Mouse (Mus musculus): ENCODE data around the gene E330017A01Rik. TPM values are rescaled to one million over a fixed set of nuclear protein-coding genes. Genes with fewer than 3 reads are reported as not detected.

E330017A01Rik gene
- polyA plus RNA-seq (2015; fragmentation: Nextera tagmentation; extraction: Ambion mirVana), result not detected in 2 replicates

DNA sequence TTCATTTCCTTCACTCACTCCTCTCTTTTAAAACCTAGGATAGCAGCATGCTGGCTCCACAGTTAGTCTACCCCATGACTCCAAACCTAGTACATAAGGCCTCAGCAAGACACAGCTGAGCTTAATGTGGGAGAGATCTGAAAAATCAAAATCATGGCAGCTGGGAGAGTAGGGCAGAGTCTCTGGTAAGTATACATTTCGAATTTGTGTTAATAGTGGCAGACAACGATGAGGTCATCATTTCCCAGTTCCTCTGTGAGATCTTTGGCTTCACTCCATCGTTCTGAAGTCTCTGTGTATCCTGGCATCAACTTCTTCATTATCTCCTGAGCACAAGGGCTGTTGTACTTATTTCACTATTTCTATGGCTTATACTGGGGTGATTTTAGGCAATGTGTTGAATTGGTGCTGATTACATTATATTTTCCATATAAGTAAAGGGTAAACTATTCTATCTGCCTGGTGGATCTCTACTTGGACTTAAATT is at the start of gene E330017A01Rik:
Gene E330017A01Rik, minus strand, starts transcription at position 51 of the 487 bp plus-strand sequence.
- no peaks in the 10 kb centered on the region for H3K36me3 ChIP-seq (replicated peaks)
- H3K27me3 ChIP-seq (replicated peaks), result no peaks in the 10 kb centered on the region
- no peaks in the 10 kb centered on the region for H3K9me3 ChIP-seq
- WGBS, result 95% methylated on average over 3 of the region's 3 CpGs
- no peak within 1 kb of the TSS for H3K4me3 ChIP-seq
- no peak within 1 kb of the TSS for H3K27ac ChIP-seq
- no peaks in the 10 kb centered on the region for H3K4me1 ChIP-seq
- H3K4me2 ChIP-seq, result no peak within 1 kb of the TSS
- no peak within 1 kb of the TSS for H3K9ac ChIP-seq
- ATAC-seq (replicated peaks), result no peak

DNA sequence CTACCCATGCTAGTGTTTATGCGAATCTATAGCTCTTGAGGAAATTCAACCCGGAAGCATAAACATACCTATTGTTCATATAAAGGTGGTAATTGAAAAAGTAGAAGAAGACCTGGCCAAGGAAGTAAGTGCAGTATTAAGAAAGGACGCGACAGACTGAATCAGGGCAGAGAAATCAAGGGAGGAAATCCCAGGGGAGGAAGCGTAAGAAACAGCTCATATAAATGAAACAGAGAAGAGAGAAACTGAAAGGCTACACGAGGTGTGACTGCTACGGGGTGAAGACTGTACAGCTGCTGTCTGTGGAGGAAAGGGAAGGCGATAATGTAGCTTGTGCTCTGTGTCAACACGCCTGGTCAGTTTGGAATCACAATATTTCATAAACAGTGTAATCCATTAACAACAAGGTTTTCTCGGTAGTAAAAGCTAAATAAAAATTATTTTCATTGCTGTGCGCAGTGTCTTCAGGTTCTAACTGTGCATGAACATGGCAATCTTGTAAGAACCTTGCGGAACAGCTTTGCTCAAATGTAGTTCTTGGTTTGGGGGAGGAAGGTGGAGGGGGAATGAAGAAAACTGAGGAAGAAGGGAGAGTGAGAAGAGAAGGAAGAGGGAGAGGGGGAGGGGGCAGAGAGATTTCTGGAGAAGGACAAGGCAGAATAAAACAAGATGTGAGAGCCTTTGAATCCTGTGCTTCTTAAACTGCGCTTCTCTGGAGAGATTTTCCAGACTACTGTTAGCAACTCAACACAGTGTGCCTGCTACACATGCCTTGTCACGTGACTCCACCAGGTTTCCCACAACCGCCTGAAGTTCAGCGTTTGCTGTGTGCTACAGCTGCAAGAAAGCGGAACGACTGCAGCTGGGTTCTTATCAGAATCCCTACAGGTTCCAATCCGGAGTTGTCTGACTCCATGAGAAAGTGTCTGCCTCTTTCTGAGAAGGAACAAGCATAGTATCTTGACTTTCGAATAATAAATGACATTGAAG is 47.3 kb upstream of the E330017A01Rik start:
- no peak for ATAC-seq (replicated peaks)
- H3K4me1 ChIP-seq, result no peaks in the 10 kb centered on the region
- H3K27ac ChIP-seq, result no peak overlapping the region
- no peaks in the 10 kb centered on the region for H3K36me3 ChIP-seq (replicated peaks)
- H3K4me2 ChIP-seq, result no peak overlapping the region
- H3K4me3 ChIP-seq, result no peak overlapping the region
- H3K9ac ChIP-seq, result no peak overlapping the region
- 85% methylated on average over 20 of the region's 20 CpGs for WGBS
- no peaks in the 10 kb centered on the region for H3K9me3 ChIP-seq
- no peaks in the 10 kb centered on the region for H3K27me3 ChIP-seq (replicated peaks)

DNA sequence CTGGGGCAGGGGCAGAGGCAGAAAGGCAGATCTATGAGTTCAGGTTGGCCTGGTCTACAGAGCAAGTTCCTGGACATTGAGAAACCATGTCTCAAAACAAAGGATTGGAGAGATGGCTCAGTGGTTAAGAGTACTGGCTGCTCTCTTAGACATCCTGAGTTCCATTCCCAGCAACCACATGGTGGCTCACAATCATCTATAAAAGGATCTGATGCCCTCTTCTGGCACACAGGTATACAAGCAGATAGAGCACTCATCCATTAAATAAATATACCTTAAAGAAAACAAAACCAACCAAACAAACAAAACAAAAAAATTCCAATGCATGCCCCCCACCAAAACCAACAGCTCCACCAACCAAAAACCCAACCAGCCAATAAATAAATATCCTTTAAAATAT is 46.0 kb upstream of the E330017A01Rik start:
- no peak overlapping the region for H3K9ac ChIP-seq
- no peaks in the 10 kb centered on the region for H3K9me3 ChIP-seq
- no peaks in the 10 kb centered on the region for H3K4me1 ChIP-seq
- no peak overlapping the region for H3K4me2 ChIP-seq
- no peak overlapping the region for H3K27ac ChIP-seq
- no peak overlapping the region for H3K4me3 ChIP-seq
- H3K36me3 ChIP-seq (replicated peaks), result 0 out of 2 replicates have a peak, but pooled peaks cover 3% of the 10 kb centered on the region
- no peaks in the 10 kb centered on the region for H3K27me3 ChIP-seq (replicated peaks)
- no peak for ATAC-seq (replicated peaks)

DNA sequence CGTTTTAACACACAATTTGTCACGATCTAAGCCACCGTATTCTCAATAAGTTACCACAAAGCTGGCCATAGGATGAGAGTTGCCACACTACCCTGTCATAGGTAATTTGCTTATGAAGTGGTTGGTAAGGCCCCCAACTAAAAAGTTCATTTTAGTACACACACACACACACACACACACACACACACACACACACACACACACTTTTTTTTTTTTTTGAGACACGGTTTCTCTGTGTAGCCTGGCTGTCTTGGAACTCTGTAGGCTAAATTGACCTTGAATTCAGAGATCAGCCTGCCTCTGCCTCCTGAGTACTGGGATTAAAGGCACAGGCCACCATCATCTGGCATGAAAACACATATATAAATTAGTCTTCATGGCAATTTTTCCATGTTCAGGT is 45.4 kb upstream of the E330017A01Rik start:
- Histone ChIP-seq H3K9ac (no peak overlapping the region), H3K4me2 (no peak overlapping the region), H3K27me3 (replicated peaks) (no peaks in the 10 kb centered on the region), H3K4me1 (no peaks in the 10 kb centered on the region), H3K9me3 (no peaks in the 10 kb centered on the region), H3K27ac (no peak overlapping the region), H3K4me3 (no peak overlapping the region), H3K36me3 (replicated peaks) (0 out of 2 replicates have a peak, but pooled peaks cover 3% of the 10 kb centered on the region)
- ATAC-seq (replicated peaks), result no peak
- 89% methylated on average over 4 of the region's 4 CpGs for WGBS

DNA sequence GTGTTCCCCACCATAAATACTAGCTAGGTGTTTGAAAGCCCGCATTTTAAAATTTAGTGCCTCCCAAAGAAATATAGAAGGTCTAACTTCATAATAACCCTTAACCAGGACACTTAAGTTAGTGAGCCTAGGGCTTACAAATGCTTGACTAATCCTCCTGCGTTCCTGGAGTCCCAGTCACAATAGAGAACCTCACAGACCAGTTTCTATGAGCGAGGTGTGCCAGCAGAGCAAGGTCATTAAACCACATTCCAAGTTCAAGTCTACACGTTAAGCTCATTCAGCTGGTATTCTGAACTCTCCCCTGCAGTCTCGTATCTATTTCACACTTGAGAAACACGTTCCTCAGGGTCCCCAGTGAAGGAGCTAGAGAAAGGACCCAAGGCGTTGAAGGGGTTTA is 44.3 kb upstream of the E330017A01Rik start:
- H3K4me3 ChIP-seq, result no peak overlapping the region
- WGBS, result 80% methylated on average over 7 of the region's 7 CpGs
- H3K9ac ChIP-seq, result no peak overlapping the region
- no peak for ATAC-seq (replicated peaks)
- H3K4me1 ChIP-seq, result no peaks in the 10 kb centered on the region
- no peak overlapping the region for H3K27ac ChIP-seq
- H3K4me2 ChIP-seq, result no peak overlapping the region
- 0 out of 2 replicates have a peak, but pooled peaks cover 6% of the 10 kb centered on the region for H3K36me3 ChIP-seq (replicated peaks)
- H3K9me3 ChIP-seq, result no peaks in the 10 kb centered on the region
- no peaks in the 10 kb centered on the region for H3K27me3 ChIP-seq (replicated peaks)

DNA sequence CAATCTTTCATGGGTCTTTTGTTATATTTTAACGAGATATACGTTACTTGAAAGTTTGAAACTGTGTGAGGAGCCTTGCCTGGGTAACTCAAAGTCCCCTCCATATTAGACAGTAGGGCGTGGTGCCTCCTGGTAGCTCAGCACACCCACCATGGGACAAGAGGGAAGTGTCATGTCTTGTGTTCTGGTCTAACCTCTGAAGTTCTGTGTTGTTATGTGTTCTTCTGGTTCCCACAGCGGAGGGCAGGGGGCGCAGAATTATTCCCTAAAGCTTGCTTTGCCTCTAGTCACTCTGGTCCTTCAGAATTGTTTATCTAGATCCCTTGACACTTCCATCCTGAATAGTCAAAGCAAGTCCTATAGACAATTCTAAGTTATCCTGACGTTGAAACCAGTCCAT is 43.5 kb upstream of the E330017A01Rik start:
- no peak overlapping the region for H3K4me3 ChIP-seq
- no peak overlapping the region for H3K4me2 ChIP-seq
- H3K36me3 ChIP-seq (replicated peaks), result 0 out of 2 replicates have a peak, but pooled peaks cover 6% of the 10 kb centered on the region
- H3K9ac ChIP-seq, result no peak overlapping the region
- no peak overlapping the region for H3K27ac ChIP-seq
- H3K27me3 ChIP-seq (replicated peaks), result no peaks in the 10 kb centered on the region
- no peaks in the 10 kb centered on the region for H3K4me1 ChIP-seq
- WGBS, result 92% methylated on average over 6 of the region's 6 CpGs
- H3K9me3 ChIP-seq, result no peaks in the 10 kb centered on the region
- no peak for ATAC-seq (replicated peaks)

DNA sequence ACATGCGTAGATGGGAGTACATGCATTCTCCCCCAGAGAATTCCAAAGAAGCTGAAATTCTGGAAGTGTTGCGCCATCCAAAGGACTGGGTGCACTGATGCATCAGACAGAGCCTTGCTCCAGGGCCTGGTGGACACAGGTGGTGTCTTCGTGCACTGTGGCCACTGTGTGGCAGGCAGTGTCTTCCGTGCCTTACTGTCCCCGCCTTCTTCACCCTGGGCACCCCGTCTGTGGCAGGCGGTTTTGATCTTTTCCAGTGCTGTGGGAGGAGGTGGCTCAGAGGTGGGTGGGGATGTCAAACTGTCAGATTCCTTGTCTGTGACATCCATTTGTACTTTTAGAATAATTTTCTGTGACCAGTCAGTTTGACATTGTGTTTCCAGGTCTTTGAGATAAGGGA is 40.1 kb upstream of the E330017A01Rik start:
- H3K27me3 ChIP-seq (replicated peaks), result no peaks in the 10 kb centered on the region
- no peak for ATAC-seq (replicated peaks)
- H3K9me3 ChIP-seq, result no peaks in the 10 kb centered on the region

DNA sequence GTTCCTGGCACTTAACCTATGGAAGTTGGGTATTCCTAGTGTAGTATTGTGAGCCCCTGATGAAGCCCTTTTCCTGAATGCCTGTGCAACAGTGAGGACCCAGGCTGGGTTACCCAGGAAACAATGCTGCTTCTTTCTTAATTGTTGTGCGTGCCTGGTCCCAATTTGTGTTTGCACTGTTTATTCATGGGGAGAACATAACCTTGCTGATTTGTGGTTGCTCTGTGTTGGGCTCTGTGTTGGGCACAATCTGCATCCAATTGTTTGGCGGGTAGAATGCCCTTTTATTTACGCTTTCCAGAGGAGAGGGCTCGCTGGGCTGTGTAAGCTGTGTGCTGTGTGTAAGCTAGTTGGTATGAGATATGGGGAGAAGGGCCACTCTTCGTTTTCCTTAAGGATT is 39.0 kb upstream of the E330017A01Rik start:
- 89% methylated on average over 5 of the region's 5 CpGs for WGBS
- no peak for ATAC-seq (replicated peaks)
- no peak overlapping the region for H3K9ac ChIP-seq
- H3K27me3 ChIP-seq (replicated peaks), result no peaks in the 10 kb centered on the region
- no peaks in the 10 kb centered on the region for H3K9me3 ChIP-seq
- H3K27ac ChIP-seq, result no peak overlapping the region
- no peak overlapping the region for H3K4me2 ChIP-seq
- H3K36me3 ChIP-seq (replicated peaks), result peaks cover 17% of the 10 kb centered on the region
- H3K4me1 ChIP-seq, result no peaks in the 10 kb centered on the region
- no peak overlapping the region for H3K4me3 ChIP-seq

More for the DNA sequence above, 40.1 kb upstream of the E330017A01Rik start:
- Histone ChIP-seq H3K36me3 (replicated peaks) (peaks cover 17% of the 10 kb centered on the region), H3K27ac (no peak overlapping the region), H3K4me2 (no peak overlapping the region), H3K9ac (no peak overlapping the region), H3K4me1 (no peaks in the 10 kb centered on the region), H3K4me3 (no peak overlapping the region)
- 83% methylated on average over 7 of the region's 7 CpGs for WGBS

DNA sequence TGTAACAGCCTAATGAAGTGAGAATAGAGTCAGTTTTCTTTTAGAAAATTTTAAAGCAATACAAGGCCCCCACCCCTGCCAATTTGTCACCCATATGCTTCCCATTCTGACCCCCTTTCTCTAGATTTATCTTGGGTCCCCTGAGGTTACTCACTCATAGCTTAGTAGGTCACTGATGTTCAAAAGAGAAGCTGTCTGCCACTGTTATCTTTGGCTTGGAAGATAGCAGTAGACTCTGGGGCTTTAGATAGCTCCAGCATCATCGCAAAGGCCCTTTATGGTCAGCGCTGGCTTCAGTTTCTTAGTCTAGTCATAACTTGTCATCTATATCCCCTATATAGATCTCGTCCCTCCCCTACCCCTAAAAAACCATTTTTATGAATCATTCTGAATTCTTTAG is 38.1 kb upstream of the E330017A01Rik start:
- peaks cover 17% of the 10 kb centered on the region for H3K36me3 ChIP-seq (replicated peaks)
- no peak overlapping the region for H3K4me2 ChIP-seq
- WGBS, result 93% methylated on average over 3 of the region's 3 CpGs
- peaks cover 1% of the 10 kb centered on the region for H3K4me1 ChIP-seq
- H3K9ac ChIP-seq, result no peak overlapping the region
- no peak for ATAC-seq (replicated peaks)
- no peak overlapping the region for H3K4me3 ChIP-seq
- H3K9me3 ChIP-seq, result no peaks in the 10 kb centered on the region
- H3K27ac ChIP-seq, result no peak overlapping the region
- H3K27me3 ChIP-seq (replicated peaks), result no peaks in the 10 kb centered on the region

DNA sequence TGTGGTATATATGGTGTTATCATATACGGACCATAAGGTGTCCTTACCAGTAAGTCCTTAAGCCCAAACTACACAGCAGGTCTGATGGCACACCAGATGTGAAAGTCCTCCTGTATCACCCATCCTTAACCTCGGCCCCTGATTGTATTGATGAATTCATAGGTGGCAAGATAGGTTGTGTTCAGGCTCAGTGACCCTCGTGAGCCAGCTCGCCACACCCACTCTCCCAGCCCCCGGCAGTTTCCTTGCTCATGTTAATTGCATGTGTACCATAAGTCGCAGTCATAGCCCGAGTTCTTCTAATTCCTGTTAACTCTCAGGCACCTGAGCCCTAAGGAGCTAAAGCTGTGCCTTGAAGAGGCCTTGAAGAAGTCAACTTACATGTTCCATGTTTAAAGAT is 37.6 kb upstream of the E330017A01Rik start:
- Histone ChIP-seq H3K4me1 (peaks cover 6% of the 10 kb centered on the region), H3K9ac (no peak overlapping the region), H3K9me3 (no peaks in the 10 kb centered on the region), H3K27me3 (replicated peaks) (no peaks in the 10 kb centered on the region), H3K4me3 (no peak overlapping the region), H3K4me2 (no peak overlapping the region), H3K36me3 (replicated peaks) (peaks cover 17% of the 10 kb centered on the region), H3K27ac (no peak overlapping the region)
- no peak for ATAC-seq (replicated peaks)
- WGBS, result 89% methylated on average over 7 of the region's 7 CpGs

DNA sequence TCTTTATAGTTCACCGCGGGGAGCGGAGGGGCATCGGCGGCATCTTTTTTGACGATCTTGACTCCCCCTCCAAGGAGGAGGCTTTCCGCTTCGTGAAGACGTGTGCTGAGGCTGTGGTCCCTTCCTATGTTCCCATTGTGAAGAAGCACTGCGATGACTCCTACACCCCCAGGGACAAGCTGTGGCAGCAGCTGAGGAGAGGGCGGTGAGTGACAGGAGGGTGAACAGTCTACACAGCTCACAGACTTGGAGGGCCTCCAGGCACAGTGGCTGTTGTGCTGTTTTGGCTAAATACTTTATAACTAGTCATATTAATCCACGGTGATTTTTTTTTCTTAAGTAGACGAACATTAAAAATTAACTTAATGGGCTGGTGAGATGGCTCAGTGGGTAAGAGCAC is 36.7 kb upstream of the E330017A01Rik start:
- WGBS, result 95% methylated on average over 13 of the region's 13 CpGs
- H3K27me3 ChIP-seq (replicated peaks), result no peaks in the 10 kb centered on the region
- H3K9me3 ChIP-seq, result no peaks in the 10 kb centered on the region
- no peak overlapping the region for H3K4me2 ChIP-seq
- peaks cover 8% of the 10 kb centered on the region for H3K4me1 ChIP-seq
- peaks cover 15% of the 10 kb centered on the region for H3K36me3 ChIP-seq (replicated peaks)
- no peak overlapping the region for H3K4me3 ChIP-seq
- ATAC-seq (replicated peaks), result no peak
- H3K9ac ChIP-seq, result no peak overlapping the region
- H3K27ac ChIP-seq, result no peak overlapping the region

DNA sequence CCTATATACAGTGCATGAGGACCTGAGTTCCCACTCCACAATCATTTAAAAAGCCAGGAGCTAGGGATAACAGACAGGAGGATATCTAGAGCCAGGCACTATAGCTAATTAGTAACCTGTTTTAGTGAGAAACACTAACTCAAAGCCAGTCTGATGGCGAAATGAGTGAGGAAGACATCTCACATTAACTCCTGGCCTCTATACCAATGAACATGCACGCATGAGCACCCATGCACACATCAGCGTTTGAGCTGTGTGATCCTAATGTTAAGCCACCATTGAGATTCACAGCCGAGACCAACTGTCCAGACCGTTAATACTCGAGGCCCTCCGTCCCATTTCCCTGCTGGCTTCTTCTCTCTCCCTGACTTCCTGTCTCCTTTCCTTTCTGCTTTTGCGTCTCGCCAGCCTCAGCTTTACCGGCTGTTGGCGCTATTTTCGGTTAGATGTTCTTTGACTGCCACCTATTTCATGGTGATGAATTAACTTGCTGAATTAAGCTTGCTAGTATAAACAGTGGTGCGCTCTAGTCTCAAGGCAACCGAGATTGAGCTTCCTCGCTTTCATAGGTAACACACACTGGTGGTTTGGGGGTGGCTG is 35.4 kb upstream of the E330017A01Rik start:
- WGBS, result 95% methylated on average over 15 of the region's 15 CpGs
- Histone ChIP-seq H3K4me1 (peaks cover 11% of the 10 kb centered on the region), H3K27ac (no peak overlapping the region), H3K9me3 (no peaks in the 10 kb centered on the region), H3K36me3 (replicated peaks) (peaks cover 15% of the 10 kb centered on the region), H3K4me2 (no peak overlapping the region), H3K4me3 (no peak overlapping the region), H3K9ac (no peak overlapping the region), H3K27me3 (replicated peaks) (no peaks in the 10 kb centered on the region)
- ATAC-seq (replicated peaks), result no peak

All from midbrain, embryonic 15.5 days (tissue).